Mouse (Mus musculus): ENCODE measurements around the gene Gm43302. TPM values are rescaled to one million over a fixed set of nuclear protein-coding genes. Genes with fewer than 3 reads are reported as not detected.

The Gm43302 gene
- polyA plus RNA-seq, 1 experiment from 2014 or later, result 0.08 TPM

GRCm38 (mm10) chr5:105181446-105181845 lies 112.0 kb downstream of the Gm43302 start:
- no peak overlapping the region for H3K9ac ChIP-seq
- no peaks in the 10 kb centered on the region for H3K36me3 ChIP-seq
- H3K4me1 ChIP-seq (replicated peaks), result no peaks in the 10 kb centered on the region
- H3K4me3 ChIP-seq (replicated peaks), result no peak overlapping the region
- no peak for ATAC-seq
- H3K9me3 ChIP-seq, result no peaks in the 10 kb centered on the region
- no peak overlapping the region for H3K27ac ChIP-seq
- H3K27me3 ChIP-seq (replicated peaks), result no peaks in the 10 kb centered on the region
- no peak overlapping the region for H3K4me2 ChIP-seq (replicated peaks)

Other genes with a start within 250 kb of the Gm43302 start
- 2.2 and 3.1 TPM in 2 replicates for gene Gbp9, start 154.2 kb downstream of the Gm43302 start, polyA plus RNA-seq (2015; fragmentation: Nextera tagmentation; extraction: Ambion mirVana)
- 1.6 and 1.9 TPM in 2 replicates for gene Gbp8, start 154.2 kb downstream of the Gm43302 start, polyA plus RNA-seq (2015; fragmentation: Nextera tagmentation; extraction: Ambion mirVana)
- 1.4 and 1.6 TPM in 2 replicates for gene Gbp4, start 154.1 kb downstream of the Gm43302 start, polyA plus RNA-seq (2015; fragmentation: Nextera tagmentation; extraction: Ambion mirVana)
- not detected in 2 replicates for gene Gbp10, start 54.2 kb downstream of the Gm43302 start, polyA plus RNA-seq (2015; fragmentation: Nextera tagmentation; extraction: Ambion mirVana)
- 1.2 and 1.9 TPM in 2 replicates for gene Gbp6, start within 50 bp of the Gm43302 start, polyA plus RNA-seq (2015; fragmentation: Nextera tagmentation; extraction: Ambion mirVana)
- 5.8 and 6.3 TPM in 2 replicates for gene Lrrc8b, start 122.1 kb upstream of the Gm43302 start, polyA plus RNA-seq (2015; fragmentation: Nextera tagmentation; extraction: Ambion mirVana)
- 15.0 and 16.2 TPM in 2 replicates for gene Lrrc8c, start 225.7 kb upstream of the Gm43302 start, polyA plus RNA-seq (2015; fragmentation: Nextera tagmentation; extraction: Ambion mirVana)